Mouse (Mus musculus) NIH3T3 (cell line): ENCODE measurements around the gene Cacnb1.

ENCODE experiments used
- DNase-seq: peaks from one replicate; pipeline ENCODE4 v3.0.0-alpha.2; 2012; ENCODE audit warnings: low read depth

The Cacnb1 gene

DNA sequence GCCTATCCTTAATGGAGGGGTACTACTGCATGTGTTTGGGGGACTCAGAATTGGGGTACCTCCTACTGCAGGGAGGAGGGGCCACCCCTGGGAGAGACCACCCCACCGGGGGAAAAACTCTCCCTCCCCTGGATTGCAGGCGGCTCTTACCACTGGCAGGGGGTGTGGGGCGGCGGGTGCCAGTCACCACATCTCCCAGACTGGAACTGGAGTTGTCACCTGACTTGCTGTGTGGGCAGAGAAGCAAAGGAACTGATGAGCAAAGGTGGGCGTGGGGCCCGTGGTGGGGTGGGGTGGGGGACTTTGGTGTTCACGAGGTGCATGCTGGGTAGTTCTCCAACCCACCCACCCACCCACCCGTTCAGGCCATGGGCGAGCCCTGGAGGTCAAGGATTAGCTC, 11.1 kb downstream of the Cacnb1 start:
- no peak for DNase-seq

DNA sequence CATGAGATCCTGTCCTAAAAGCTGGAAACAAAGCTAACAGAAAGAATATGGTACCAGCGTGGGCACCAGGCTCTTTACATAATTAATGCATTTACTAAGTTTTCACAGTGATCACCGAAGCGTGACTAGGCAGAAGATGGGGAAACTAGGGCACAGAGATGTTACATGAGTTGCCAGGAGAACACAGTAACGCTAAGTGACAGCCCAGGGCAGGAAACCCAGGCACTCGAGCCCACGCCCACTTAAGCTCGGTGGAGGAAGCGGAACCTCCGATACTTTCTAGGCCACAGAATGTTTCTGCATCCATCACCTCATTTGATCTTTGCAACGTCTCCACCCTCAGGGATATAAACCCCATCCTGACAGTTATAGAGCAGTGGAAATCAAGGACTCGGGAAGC, 14.7 kb downstream of the Cacnb1 start:
- DNase-seq: no peak

DNA sequence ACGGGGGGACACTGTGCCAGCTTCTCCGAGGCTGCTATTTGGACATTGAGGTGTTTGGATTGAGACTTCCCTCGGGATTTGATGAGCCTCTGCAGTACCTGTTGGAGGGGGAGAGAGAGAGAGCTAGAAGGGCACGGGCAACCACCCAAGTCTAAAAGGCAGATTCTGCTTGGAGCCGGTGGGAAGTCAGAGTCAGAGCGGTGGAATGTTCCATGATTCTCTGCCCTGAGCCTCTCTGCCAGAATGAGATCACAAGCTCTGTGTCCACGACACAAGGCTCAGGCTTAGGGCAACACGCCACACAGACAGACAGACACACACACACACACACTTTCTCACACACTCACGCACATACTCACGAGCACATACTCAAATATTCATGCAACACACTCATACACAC, 17.1 kb downstream of the Cacnb1 start:
- DNase-seq: peak; percentile 88

DNA sequence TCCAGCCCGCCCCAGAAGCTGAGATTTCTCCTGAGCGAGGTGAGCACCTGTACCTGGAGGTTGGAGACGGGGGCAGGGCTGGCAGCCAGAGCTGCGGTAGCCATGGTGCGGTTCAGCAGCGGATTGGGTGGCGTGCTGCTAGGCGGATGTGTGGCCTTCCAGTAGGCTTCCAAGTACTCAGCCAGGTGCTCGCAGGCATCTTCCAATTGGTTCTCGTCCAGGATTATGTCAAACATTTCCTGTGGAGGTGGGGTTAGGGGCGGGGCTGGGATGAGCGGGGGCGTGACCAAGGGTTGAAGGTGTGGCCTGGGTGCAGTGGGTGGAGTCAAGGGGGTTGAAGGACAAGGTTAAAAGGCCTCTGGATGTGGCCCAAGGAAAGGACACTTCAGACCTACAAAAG, 17.8 kb downstream of the Cacnb1 start:
- DNase-seq: no peak

DNA sequence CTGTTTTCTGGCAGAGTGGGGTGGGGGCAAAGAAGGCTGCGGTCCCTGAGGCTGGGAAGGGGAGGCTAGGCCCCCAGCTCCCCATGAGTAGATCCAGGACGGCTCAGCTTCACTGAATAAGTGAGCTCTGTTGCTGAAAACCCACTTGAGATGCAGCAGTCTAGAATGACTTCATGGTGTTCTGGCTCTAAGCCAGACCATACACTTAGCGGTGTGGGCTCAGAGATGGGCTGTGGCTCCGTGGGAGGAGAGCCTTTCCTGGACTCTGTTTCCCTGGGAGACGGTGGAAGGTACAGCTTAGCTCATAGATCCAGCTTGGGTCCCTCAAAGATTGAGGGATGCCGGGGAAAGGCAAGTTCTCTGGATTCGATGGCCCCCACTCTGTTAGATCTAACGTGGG, 18.7 kb downstream of the Cacnb1 start:
- DNase-seq: peak; percentile 52

DNA sequence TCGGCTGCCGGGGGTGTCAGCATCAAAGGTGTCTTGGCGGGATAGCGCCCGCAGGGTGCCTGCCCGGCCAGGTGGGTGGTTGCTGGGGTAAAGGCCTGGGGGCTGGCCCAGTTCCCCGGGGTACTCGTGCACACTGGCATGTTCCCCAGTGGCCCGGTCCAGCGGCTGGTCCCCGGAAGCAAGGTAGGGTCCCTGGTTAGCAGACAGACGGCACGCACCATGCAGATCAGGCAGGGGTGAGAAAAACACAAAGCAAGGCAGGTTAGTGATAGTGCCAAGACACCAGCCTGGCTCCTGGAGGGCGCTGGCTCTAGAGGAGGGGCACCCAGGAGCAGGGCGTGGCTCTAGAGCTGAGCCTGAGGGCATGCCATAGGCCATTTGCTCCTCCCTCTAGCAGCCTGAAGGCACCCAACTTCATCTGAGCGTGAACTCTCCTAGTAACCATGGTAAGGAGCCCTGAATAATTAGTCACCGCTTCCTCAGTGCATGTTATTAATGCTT, 19.6 kb downstream of the Cacnb1 start:
- no peak for DNase-seq

DNA sequence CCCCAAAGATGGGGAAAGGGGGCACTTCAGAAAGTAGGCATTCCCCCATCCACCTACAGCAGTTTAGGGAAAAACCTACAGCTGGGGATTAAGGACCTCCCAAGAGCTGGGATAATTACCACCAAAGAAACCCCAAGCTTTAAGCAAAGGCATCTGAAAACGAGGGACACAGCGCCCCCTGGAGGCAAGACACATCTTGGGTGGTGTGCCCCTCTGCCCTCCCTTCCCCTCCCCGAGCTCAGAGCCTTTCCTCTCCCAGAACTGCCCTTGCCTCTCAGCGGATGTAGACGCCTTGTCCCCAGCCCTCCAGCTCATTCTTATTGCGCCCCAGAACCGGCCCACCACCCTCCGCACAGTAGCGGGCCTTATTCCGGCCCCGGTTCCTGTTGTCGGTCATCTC, 20.2 kb downstream of the Cacnb1 start:
- DNase-seq: peak; percentile 76

DNA sequence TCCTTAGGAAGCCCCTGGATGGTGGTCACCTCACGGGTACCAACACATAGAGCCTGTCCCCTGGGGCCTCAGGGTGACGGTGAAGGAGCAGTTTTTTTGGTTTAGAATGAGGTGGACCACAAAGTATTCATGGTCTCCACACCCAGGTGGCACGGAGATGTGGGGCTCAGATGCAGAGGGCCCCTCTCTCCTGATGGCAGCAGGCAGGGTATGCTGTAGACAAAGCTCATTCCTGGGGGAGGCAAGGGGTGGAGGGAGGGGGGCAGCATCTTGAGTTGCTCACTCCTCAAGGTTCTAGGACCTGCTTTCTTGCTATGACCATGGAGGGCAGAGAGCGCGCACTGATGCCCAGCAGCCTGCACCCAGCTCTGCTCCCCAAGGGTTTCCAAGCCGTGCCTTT, 20.8 kb downstream of the Cacnb1 start:
- no peak for DNase-seq

DNA sequence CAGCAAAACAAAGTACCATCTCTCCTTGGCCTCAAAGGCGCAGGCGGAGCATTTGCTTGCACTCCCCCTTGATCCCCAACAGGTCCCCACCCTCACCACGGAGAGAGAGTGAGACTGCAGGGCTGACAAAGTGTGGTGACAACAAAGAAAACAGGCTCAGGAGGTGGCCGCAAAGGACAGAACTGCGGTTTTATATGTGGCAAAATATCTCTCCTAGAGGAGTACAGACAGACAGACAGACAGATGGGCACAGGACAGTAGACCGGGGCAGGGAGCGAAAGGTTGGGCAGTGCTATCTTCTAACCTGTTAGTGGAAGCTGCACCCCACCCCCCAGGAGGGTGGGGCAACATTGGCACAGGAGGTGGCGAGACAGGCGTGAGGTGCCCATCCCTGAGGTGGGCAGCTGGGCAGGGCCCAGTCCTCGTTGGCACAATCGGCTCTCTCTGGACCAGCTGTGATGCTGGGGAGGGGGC, 21.4 kb downstream of the Cacnb1 start:
- DNase-seq: no peak

DNA sequence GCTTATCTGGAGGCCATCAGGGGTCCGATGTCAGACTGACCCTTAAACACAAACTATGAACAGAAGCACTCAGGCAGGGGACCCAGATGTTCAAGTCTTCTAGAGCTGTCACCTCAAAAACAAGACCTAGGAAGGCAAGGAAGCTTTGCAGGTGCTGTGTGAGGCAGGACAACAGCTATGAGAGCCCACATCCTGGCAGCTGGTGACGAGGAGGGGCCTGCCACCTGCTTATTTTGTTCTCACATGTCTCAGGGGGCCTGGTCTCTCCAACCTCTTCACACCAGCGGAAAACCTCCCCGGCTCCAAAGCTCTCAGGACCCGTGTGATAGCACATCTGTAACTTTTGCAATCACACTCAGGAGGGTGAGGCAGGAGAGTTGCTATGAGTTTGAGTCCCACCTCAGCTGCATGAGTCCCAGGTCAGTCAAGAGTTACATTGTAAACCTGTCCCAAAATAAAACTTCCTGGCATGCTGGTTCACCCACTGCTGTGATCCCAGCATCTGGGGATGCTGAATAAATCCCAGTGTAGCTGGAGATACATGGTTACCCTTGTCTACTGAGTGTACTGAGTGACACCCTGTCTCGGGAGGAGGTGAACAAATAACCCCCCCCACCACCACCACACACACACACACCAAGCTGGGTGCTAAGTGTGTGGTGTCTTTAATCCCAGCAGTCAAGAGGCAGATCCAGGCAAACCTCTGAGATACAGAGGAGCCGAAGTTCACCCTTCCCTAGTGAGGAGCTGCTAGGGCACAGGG, 22.3 kb downstream of the Cacnb1 start:
- no peak for DNase-seq

DNA sequence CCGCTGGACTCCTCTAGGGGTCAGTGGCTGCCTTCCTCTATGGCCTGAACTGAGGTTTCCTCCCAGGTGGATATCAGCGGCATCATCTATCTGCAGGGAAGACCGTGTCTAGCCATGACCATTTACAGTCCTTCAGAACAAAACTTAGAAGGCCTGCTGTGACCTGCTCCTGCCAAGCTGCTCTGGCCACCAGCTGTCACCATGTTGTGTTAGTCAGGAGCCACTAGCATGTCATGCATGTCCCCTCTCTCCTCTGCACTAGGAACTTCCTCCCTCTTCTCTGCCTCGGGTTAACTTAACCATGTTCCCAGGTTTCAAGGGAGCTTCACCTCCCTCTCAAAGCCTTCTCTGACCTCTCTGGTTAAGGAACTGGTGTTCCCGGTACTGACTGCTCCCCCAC, 23.1 kb downstream of the Cacnb1 start:
- no peak for DNase-seq

DNA sequence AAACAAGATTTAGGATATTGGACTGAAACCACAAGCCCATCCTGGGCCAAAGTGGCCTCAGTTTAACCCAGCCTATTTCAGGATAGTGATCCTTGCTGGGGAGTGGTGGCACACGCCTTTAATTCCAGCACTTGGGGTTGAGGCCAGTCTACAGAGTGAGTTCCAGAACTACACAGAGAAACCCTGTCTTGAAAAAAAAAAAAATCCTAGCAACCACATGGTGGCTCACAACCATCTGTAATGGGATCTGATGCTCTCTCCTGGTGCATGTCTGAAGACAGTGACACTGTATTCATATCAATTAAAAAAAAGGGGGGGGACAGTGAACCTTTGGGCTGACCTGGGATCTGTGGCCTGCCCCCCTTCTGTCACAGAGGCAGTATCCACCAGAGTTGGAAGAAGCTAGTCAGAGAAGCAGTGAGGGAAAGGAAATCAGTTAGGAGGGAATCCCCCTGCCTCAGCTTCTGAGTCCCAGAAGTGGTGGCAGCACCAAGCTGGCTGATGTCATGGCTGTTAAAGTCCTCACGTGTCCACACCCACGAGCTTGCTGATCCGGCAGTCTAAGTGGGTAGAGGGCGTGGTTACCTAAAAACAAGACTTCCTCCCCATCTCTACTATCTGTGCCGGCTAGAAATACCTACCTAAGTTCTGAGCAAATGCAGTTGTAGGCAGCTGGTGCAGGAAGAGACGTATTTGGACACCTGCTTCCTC, 23.8 kb downstream of the Cacnb1 start:
- no peak for DNase-seq

DNA sequence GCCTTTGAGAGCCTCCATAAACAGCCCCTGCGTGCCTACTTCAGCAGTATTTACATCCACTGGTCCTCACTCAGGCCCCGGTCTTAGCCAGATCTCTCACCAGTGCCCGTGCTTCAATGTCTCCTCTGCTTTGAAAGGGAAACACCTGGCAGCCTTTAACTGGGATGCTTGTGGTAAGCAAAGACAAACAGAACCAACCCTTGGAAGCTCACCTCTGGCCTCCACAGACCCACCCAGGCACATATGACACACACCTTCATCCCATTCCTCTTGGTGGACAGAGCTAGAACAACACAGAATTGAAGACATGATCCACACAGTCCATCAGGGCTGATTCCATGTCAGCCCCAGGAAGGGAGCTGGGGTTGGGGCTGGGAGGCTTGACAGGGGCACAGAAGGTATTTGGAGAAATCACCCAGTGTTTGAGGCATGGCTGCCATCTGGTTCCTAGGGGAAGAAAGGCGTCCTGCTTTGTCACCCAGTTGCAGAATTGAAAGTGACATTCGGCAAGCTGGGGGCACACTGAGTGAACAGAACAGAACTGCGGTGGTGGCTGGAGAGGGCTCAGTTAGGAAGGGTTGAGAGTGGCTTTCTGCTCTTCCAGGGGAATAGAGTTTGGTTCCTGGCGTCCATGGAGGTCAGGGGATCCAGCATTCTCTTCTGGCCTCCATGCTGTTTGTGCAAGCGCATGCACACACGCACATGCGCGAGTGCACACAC, 24.6 kb downstream of the Cacnb1 start:
- no peak for DNase-seq

DNA sequence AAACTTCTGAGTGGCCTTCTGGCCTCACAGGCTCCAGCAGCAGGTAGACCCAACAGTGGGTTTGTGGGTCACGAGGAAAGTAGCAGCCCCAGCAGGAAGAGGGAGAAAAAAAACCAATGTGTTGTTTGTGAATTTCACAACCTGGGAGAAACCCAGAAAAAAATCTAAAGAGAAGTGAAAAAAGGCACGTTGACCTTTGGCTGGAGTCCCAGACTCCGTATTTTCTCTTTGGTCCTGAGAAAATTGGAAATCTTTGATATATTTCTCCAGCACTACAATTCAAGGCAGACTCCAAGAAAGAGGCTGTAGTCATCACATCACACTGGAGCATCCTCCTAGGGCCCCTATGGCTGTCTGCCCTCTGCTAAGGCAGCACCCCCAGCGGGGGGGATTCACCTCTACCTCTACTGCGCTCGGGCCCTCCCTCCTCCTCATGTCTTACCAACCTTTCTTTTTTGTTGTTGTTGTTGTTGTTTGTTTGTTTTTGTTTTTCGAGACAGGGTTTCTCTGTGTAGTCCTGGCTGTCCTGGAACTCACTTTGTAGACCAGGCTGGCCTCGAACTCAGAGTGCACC, 25.4 kb downstream of the Cacnb1 start:
- peak; percentile 41 for DNase-seq

DNA sequence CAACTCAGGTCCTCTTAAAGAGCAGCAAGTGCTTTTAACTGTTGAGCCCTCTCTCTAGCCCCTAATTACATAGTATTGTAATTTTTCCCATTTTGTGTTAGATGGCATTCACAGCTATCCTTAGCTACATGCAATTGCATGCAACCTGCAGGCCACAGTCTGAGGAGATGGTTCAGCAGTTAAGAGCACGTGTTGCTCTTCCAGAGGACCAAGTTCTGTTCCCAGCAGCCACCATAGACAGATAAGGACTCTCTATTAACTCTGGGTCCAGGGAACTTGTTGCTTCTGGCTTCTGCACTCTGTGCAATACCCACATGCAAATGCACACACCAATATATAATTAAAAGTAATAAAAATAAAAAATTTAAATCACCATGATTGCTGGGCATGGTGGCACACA, 26.1 kb downstream of the Cacnb1 start:
- DNase-seq: no peak

DNA sequence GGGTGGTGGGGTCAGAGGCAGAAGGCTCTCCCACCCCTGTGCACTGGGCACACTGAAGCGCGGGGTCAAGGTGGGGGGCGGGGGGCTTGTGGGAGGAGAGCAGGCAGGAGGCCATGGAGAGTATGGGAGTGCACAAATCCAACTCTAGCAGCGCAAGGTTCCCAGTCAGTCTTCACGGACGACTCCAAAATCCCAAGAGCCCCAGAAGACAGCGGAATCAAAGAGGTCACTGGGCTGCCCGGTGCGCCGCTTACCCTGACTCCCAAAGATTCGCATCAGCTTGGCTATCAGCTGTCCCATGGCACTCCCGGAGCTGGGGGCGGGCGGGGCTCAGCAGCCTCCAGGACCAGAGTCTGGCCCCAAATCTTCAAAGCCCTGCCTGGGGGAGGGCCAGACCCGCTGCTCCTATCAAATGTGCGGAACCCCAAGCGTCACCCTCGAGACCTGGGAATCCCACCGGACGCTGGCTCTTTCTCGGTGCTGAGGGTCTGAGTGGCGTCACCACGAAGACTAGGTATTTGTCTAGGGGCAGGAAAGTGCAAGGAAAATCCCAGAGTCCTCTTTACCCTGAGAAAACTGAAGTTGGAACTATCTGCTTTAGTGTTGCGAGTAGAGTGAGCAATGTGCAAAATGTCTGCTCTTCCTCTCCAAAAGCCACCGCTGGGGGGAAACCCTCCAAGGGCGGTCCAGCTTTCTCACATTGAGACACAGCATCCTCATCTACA, 27.1 kb downstream of the Cacnb1 start, which contains the start of gene Arl5c:
TSS of gene Arl5c (minus strand) at position 618 of the 725 bp plus-strand sequence.
- no peak for DNase-seq

DNA sequence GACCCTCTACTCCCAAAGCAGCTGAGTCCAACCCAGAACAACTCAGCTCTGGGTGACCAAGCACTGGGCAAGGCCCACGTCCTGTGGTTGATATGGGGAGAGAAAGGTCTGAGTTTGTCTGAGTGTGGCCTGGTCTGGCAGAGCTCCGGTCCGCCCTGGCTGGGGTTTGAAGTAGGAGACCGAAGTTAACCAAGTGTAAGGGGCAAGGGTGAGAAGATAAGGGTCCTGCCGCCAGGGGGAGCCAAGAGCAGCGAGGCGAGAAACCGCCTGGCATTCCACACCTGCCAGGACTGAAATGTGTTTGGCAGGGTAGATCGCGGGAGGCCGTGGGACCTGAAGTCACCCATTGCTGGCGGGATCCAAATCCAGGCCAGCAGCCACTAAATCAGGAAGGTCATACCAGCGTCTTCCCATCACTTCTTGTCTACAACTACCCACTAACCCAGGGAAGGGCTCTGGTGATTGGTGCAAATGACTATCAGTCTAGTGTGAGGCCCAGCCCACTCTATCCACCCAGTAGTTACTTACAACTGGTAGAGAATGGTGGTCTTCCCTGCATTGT, 28.2 kb downstream of the Cacnb1 start:
- peak; percentile 65 for DNase-seq

DNA sequence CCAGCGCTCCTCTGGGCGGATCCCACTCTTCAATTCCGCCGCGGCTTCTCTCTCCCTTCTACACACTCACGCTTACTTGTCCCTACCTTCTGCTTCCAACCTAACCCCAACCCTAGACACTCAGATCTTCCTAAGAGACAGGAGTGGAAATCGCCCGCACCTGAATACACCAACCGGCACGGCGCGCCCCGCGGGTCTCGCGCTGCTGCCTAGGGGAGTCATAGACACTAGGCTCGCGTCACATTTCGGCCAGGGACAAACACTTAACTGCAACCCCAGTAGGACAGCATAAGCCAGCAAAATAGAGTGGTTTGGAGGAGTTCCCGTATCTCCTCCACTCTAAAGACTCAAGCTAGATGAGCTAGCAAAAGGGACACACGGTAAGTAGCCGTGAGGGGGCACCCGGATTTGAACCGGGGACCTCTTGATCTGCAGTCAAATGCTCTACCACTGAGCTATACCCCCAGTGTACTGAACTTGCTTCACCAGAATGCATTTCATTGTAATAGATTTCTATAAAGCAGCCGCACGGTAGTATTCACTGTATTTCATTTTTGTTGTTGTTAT, 34.2 kb downstream of the Cacnb1 start:
- DNase-seq: peak; percentile 93

DNA sequence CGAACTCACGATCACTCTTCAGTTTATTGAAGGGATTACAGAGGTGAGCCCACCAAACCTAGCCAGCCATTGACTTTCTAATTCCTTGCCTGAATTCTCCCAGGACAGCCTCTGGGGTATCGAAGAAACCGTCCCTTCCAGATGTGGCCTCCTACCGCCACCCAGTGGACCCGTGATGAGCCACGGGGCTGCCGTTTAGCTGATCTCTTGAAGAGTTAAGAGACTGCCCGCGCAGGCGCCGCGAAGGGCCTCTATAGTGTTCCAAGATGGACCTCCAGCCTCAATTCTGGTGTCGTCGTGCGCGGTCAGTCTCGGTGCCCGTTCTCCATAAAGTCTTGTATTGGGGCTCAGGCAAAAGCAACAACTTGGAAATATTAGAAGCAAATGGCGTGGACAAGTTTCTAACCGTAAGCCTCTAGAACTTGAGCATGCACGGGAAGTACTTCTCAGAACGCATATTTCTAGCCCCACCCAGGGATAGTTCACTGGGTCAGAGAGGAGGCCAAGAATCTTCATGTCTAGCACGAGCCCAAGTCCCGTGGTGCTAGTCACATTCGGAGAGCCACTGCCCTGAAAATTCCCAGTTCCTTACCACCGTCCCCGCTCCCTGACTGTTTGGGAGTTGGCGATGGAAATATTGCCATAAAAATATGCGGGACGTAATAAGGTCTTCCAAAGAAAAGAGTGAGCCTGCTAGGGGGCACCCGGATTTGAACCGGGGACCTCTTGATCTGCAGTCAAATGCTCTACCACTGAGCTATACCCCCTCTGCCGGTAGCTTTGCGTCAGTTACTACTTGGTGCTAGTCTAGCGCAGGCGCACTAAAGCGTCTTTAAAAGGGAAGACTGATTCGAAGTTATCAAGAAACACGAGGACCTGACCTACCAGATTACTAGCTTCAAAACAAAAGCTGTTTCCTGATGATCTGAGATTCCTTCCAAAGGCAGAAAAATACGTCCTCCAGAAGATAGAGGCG, 35.0 kb downstream of the Cacnb1 start:
- peak; percentile 98 for DNase-seq
